Mouse (Mus musculus): ENCODE results near the gene Arl15.

The Arl15 gene

DNA sequence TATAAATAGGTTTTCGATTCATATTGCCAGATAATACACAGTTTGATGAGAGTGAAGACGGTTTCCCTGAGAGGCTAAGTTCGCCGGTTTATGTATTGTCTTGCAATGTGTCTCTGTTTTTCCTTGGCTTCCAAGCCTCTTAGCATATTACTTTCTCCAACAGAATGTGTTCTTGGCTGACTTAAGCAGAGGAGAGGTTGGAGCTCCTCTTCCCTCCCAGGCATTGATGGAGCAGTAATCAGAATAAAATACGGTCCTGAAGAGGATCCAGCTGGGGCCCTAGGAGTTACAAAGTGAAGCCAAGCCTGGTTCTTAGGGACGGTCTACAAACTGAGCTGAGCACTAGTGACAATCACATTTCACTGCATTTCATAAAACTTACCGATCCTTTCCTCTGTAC is 232.4 kb downstream of the Arl15 start:
- in situ Hi-C loops (cut with MboI; ENCODE audit: low sequenced_read_pairs): no loop called here

DNA sequence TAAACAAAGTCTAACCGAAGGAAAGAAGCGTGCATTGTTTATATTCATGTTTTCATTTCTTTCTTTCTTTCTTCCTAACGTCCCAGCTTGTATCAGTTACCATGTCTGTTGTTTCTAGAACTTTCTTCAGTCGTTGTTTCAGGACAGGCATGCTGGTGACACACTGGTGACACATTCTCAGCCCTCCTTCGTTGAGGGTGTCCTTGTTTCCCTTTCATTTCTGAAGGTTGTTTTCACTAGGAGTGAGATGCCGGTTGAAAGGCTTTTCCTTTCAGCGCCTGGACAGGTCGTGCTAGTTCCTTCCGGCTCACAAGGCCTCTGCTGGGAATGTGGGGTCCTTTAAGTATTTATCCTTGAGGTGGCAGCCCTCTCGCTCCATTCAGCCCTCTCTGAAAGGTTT is 253.8 kb downstream of the Arl15 start:
- in situ Hi-C loops (cut with MboI; ENCODE audit: low sequenced_read_pairs): no loop called here

- in situ Hi-C loops (cut with MboI; ENCODE audit: low sequenced_read_pairs): no loop called here
Measured at GRCm38 (mm10) chr13:114048688-114049087, 254.4 kb downstream of the Arl15 start.

GRCm38 (mm10) chr13:114051151-114051850 is 257.0 kb downstream of the Arl15 start:
- in situ Hi-C loops (cut with MboI; ENCODE audit: low sequenced_read_pairs): no loop called here

DNA sequence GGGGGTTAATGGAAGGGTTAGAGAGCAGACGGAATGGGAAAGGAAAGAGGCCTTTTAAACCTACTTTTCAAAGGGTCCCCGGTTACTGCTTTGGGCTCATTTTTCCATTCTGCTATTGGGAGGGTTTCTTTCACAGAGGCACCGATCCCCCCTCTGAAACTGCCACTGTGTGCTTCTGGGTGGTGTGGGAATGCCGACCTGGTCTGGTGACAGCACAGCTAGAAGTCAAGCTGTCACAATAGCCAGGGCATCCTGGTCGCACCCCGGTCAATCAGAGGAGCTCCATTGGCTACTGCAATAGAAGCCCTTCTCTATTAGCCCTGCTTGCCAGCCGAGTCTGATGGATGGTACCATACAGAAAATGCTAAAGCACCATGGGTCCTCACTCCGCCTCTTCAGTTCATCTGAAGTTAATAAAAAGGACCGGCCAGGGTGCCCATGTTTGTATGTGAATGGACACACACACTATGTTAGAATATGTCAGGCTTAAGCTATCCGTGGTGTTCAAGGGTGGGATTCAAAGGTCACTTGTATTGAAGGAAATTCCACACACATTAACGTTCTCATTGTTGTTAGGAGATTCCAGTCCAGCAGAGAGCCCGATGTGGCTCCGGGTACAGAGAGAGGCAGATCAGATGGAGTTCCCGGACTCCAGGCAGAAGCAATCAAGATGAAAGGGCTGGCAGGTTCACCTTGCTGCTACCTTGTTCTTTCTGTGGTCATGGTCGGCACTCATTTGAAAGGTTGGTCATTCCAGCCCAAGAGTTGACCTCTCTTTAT is 258.3 kb downstream of the Arl15 start:
- in situ Hi-C loops (cut with MboI; ENCODE audit: low sequenced_read_pairs): no loop called here

DNA sequence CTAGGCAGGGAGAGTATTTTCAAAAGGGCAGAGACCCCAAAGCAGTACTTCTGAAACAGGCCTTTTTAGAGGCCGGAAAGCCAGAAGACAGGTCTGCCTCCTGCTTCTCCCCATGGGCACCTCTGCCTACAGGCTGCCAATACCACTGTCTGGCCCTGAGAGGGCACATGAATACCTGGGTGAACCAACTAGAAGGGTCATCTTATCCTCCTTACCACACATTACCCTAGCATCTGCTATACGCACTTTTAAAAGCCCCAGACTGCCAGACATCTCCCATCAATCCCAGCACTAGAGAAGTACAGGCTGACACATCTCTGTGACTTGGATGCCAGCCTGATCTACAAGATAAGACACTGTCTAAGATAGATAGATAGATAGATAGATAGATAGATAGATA is 259.0 kb downstream of the Arl15 start:
- in situ Hi-C loops (cut with MboI; ENCODE audit: low sequenced_read_pairs): no loop called here

- in situ Hi-C loops (cut with MboI; ENCODE audit: low sequenced_read_pairs): no loop called here
Measured at GRCm38 (mm10) chr13:114055686-114056085, 261.4 kb downstream of the Arl15 start.

DNA sequence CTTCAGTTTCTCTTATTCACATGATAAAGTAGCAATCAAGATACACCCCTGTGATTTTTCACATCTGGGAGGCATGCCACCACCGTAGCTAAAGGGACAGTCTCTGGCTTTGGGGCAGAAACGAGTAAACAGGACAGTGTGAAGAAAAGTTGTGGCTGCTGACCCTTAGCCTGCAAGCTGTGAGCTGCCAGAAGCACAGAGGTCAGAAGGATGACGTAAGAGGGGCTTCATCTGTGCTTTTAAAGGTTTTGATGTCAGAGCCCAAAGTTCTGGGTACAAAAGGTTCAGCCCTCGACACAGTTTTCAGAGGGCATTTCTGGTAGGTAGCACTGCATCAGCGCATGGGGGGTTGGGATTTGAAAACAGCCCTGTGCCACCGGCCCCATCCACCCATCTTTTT is 266.0 kb downstream of the Arl15 start:
- in situ Hi-C loops (cut with MboI; ENCODE audit: low sequenced_read_pairs): no loop called here

- in situ Hi-C loops (cut with MboI; ENCODE audit: low sequenced_read_pairs): no loop called here
Measured at GRCm38 (mm10) chr13:114061234-114061633, 266.9 kb downstream of the Arl15 start.

- in situ Hi-C loops (cut with MboI; ENCODE audit: low sequenced_read_pairs): no loop called here
Measured at GRCm38 (mm10) chr13:114064069-114064468, 269.8 kb downstream of the Arl15 start.

DNA sequence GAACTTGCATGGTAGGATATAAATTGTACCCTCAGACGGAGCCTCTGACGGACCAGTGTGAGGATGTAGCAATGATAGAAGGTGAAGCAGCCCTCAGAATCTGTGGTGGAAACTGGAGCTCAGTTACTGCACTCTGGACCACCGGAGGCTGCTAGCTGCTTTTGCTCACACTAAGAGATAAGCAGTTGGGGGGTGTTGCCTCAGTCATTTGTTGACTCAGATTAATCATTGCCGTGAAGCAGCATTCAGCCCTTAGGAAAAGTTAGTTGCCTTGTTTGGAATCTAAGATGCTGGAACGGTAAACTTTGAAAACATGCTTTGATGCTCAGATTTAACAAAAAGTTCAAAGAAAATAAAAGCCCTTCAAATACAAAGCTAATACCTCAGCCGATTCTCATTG is 270.7 kb downstream of the Arl15 start:
- in situ Hi-C loops (cut with MboI; ENCODE audit: low sequenced_read_pairs): no loop called here

DNA sequence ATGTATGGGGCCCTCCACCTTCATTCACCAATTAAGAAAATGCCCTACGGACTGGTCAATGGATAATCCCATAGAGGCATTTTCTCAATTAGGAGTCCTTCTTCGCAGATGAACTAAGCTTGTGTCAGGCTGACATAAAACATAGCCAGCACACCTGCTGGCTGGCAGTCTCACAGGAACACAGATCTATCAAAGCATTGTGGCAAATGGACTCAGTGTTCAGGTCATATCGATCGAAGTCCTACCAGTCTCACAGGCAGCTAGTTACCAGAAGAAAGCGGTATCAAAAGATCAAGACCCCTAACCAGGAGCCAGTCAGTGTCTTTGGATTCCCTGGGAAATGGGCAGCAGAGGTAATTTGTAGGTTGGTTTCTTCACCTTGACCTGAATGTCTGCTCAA is 274.1 kb downstream of the Arl15 start:
- in situ Hi-C loops (cut with MboI; ENCODE audit: low sequenced_read_pairs): no loop called here

- in situ Hi-C loops (cut with MboI; ENCODE audit: low sequenced_read_pairs): no loop called here
Measured at GRCm38 (mm10) chr13:114071439-114071838, 277.1 kb downstream of the Arl15 start.

GRCm38 (mm10) chr13:114074471-114074870 is 280.2 kb downstream of the Arl15 start:
- in situ Hi-C loops (cut with MboI; ENCODE audit: low sequenced_read_pairs): no loop called here

GRCm38 (mm10) chr13:114075724-114076384 is 281.5 kb downstream of the Arl15 start:
- in situ Hi-C loops (cut with MboI; ENCODE audit: low sequenced_read_pairs): no loop called here

DNA sequence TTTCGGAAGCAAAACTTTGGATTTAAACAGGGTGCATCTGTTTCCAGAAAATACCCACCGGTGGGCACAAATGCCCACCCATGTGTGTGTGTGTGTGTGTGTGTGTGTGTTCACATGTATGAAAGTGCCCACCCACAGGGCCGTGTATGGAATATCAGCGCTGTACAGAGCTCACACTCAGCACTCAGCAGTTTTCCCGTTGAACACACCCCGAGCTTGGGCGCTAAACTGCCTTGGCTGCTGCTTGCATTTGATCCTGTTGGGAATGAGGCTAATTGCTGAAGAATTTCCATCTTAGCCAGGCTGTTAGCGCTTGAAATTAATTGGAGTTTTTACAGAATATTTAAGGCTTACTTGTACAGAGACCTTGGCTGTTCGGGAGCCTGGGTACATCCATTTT is 282.9 kb downstream of the Arl15 start:
- in situ Hi-C loops (cut with MboI; ENCODE audit: low sequenced_read_pairs): no loop called here

- in situ Hi-C loops (cut with MboI; ENCODE audit: low sequenced_read_pairs): no loop called here
Measured at GRCm38 (mm10) chr13:114077584-114078270, 283.4 kb downstream of the Arl15 start.

GRCm38 (mm10) chr13:114078851-114079250 is 284.5 kb downstream of the Arl15 start:
- in situ Hi-C loops (cut with MboI; ENCODE audit: low sequenced_read_pairs): no loop called here

- in situ Hi-C loops (cut with MboI; ENCODE audit: low sequenced_read_pairs): no loop called here
Measured at GRCm38 (mm10) chr13:114079751-114080150, 285.4 kb downstream of the Arl15 start.

- in situ Hi-C loops (cut with MboI; ENCODE audit: low sequenced_read_pairs): no loop called here
Measured at GRCm38 (mm10) chr13:114080491-114080890, 286.2 kb downstream of the Arl15 start.

DNA sequence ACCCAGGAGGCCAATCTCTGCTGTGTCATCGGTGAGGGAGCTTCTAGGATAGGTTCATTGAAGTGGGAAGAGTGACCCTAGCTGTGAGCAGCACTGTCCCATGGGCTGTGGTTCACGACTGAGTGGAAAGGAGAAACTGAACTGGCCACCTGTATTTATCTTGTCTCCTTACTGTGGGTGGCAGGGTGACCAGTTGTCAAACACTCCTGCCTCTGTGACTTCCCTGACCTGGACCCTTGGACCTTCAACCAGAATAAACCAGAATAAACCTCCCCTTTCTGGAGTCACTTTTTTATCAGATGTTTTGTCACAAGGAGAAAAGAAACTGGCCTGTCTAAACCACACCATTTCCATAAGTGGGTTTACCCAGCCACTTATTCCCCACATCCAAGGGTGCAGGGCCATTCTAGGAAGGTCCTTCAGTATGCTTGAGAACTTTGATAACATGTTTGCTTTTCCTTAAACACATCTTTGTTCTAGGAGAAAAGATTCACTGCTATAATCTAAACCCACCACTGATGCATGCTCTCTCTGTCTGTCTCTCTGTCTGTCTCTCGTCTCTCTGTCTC is 289.3 kb downstream of the Arl15 start:
- in situ Hi-C loops (cut with MboI; ENCODE audit: low sequenced_read_pairs): no loop called here
